Mouse (Mus musculus): ENCODE measurements around the gene Cycs. TPM values are rescaled to one million over a fixed set of nuclear protein-coding genes. Genes with fewer than 3 reads are reported as not detected.
"Not testable (repeated sequence)": the region's sequence is repeated elsewhere in the genome, so short reads cannot be mapped to it uniquely, and the experiment has no call there.

Gene Cycs
- polyA plus RNA-seq, 1 experiment = 219 TPM

DNA sequence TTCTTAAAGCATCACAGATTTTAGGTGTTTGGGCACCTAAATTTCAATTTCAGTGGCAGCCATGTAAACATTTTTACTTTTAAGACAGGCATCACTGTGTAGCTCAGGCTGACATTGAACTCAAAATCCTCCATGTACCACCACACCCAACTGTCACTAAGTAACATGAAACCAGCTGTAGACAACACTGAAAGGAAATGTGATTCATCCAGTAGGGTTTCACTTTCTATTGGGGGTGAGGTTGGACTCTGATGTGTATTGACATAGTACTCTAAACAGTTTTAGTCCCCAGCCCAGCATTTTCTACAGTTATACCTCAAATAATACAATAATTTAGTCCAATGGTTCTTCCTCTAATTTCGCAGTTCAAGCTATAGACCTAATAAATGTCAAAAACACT lies 5.6 kb downstream of the Cycs start:
- no peaks in the 10 kb centered on the region for H3K4me1 ChIP-seq (ENCODE audit: control insufficient read depth, insufficient read depth, insufficient read length, low read length)
- no peak overlapping the region for H3K4me3 ChIP-seq (ENCODE audit: insufficient read depth, low read depth, low read length)
- H3K27ac ChIP-seq (replicated peaks; ENCODE audit: low read depth, low read length) = no peak overlapping the region

DNA sequence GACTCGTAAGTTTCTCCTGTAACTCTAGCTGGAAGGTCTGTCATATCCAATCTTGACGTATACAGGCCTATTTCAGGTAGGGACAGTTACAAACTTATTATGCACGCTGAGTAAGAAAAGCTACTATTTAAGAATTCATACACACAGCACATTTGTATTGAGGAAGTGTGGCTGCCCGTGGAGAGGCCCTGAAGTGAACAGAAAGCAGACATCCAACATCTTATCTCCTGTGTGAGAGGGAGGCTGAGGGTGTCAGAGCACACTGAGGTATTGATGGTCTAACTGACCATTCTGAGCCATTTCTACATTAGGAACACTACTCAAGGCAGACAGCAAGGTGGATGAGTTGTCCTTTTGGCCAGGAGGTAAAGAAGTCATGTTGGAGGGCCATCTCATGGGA lies 7.5 kb downstream of the Cycs start:
- Histone ChIP-seq H3K4me3 (ENCODE audit: insufficient read depth, low read depth, low read length) (no peak overlapping the region), H3K27ac (replicated peaks; ENCODE audit: low read depth, low read length) (no peak overlapping the region), H3K4me1 (ENCODE audit: control insufficient read depth, insufficient read depth, insufficient read length, low read length) (no peaks in the 10 kb centered on the region)

DNA sequence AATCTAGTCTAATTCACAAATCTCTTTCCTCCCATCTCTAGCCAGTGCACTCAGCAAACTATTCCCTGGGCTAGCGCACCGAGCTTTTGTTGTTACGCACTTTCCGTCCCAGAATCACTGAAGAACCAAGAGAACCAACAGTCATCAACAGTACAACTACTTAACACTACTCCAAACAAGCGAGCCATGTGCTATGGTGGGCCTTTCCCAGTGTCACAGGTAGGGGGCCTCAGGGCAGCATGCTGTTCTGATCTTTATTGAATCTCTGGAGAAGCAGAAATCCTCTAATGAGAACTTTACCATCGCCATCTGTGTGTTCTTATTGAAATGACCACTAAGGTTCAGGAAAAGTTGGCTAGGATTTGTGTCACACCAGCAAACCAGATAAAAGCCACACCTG lies 8.8 kb downstream of the Cycs start:
- H3K4me3 ChIP-seq (ENCODE audit: insufficient read depth, low read depth, low read length) = no peak overlapping the region
- no peaks in the 10 kb centered on the region for H3K4me1 ChIP-seq (ENCODE audit: control insufficient read depth, insufficient read depth, insufficient read length, low read length)
- no peak overlapping the region for H3K27ac ChIP-seq (replicated peaks; ENCODE audit: low read depth, low read length)

DNA sequence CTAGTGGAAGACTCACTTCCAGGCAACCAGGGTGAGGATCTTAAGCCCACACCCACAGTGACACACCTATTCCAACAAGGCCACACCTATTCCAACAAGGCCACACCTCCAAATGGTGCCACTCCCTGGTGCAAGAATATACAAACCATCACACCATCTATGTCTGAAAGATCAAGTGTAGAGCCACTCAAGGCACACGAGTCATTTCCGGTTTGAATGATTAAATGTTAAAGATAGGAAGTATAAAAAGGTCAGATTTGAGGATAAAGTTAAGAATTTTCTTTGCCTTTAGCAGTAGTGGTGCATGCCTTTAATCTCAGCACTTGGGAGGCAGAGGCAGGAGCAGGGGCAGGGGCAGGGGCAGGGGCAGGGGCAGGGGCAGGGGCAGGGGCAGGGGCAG lies 12.1 kb downstream of the Cycs start:
- H3K4me3 ChIP-seq (ENCODE audit: insufficient read depth, low read depth, low read length); H3K4me1 ChIP-seq (ENCODE audit: control insufficient read depth, insufficient read depth, insufficient read length, low read length); H3K27ac ChIP-seq (replicated peaks; ENCODE audit: low read depth, low read length): not testable (repeated sequence)

DNA sequence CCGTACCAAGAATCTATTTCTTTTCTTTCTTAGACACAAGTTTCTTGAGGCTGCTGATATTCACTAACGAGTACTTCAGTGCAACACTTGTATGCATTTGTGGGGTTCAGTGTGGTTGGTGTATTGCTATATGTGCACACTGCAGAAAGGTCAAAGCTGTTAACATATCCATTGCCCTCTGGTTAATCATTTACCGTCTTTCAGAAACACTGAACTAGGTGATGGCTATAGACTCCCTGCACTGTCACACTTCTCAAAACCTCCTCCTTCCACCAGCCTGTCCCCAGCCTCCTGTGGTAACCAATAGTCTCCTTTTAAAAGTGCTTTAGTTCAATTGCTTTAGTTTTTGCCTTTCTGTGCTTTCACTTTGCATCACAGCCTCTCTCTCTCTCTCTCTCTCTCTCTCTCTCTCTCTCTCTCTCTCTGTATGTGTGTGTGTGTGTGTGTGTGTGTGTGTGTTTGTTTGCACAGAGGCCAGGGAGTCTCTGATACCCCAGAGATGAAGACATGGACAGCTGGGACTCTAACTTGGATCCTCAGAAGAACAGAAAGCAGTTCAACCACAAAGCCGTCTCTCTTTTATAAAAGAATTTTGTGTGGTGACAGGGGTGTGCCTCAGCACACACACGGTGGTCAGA lies 13.3 kb downstream of the Cycs start:
- no peaks in the 10 kb centered on the region for H3K4me1 ChIP-seq (ENCODE audit: control insufficient read depth, insufficient read depth, insufficient read length, low read length)
- no peak overlapping the region for H3K27ac ChIP-seq (replicated peaks; ENCODE audit: low read depth, low read length)
- H3K4me3 ChIP-seq (ENCODE audit: insufficient read depth, low read depth, low read length) = no peak overlapping the region

DNA sequence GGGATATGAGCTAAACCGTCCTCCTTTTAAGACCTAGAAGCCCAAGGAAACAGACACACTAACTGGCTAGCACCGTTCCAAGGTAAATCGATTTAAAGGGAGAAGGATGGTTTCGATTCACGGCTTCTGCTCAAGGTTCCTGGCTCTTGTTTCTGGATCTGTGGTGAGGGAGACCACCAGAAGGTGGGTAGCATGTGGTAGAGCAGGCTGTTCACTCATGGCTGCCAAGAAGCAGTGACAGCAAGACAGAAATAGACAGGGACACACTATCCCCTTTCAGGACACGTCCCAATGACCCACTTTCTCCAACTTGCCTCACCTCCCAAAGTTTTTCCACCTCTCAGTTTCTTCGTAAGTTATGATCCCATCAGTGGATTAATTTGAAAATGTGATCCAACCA lies 16.5 kb downstream of the Cycs start:
- H3K4me3 ChIP-seq (ENCODE audit: insufficient read depth, low read depth, low read length) = no peak overlapping the region
- H3K27ac ChIP-seq (replicated peaks; ENCODE audit: low read depth, low read length) = no peak overlapping the region
- no peaks in the 10 kb centered on the region for H3K4me1 ChIP-seq (ENCODE audit: control insufficient read depth, insufficient read depth, insufficient read length, low read length)

DNA sequence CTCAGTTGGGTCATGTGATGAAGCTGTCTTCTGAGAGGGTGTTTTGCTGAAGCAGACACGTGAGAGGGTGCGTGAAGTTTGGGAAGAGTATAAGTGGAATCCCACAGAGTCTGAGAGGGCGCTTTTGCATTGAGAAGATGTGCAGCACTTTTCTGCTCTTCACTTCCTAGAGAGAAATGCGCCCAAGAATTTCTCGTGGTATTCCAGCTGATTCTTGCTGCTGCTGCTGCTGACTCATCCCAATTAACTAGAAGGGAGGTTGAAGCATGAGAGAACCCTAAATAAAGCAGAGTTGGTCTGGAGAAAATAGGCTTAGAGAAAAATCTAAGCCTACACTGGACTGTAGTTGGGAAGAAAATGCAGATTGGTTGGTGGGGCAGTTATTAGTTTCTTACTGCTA lies 17.3 kb downstream of the Cycs start:
- no peak overlapping the region for H3K27ac ChIP-seq (replicated peaks; ENCODE audit: low read depth, low read length)
- H3K4me1 ChIP-seq (ENCODE audit: control insufficient read depth, insufficient read depth, insufficient read length, low read length) = no peaks in the 10 kb centered on the region
- no peak overlapping the region for H3K4me3 ChIP-seq (ENCODE audit: insufficient read depth, low read depth, low read length)

DNA sequence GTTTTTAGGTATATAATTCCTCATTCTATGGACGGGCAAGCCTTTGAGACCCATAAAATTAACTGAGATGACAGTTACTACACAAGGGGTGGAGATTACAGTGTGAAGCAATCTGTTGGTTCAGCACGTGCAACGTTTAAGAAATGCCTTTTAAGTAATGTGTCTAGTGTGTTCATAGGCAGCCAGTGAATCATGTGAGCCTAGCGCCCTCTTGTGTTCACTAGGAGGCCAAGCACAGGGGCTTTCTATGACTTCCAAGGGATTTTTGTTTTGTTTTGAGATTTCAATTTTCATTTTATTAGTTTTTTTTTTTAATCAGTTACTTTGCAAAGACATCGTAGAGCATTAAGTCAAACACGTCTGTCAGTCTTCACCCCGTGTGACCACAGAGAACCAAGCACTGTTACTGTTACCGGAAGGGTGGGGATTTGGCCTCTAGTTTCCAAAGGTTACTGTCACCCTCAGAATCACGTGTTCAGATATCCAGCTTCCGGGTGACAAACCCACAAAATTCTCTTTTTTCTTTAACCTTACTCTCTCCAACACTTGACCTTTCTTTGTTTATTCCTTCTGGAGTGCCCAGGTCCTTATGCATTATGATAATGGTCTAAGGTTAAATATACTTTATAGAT lies 20.8 kb downstream of the Cycs start:
- H3K27ac ChIP-seq (replicated peaks; ENCODE audit: low read depth, low read length) = no peak overlapping the region
- H3K4me1 ChIP-seq (ENCODE audit: control insufficient read depth, insufficient read depth, insufficient read length, low read length) = no peaks in the 10 kb centered on the region
- no peak overlapping the region for H3K4me3 ChIP-seq (ENCODE audit: insufficient read depth, low read depth, low read length)

DNA sequence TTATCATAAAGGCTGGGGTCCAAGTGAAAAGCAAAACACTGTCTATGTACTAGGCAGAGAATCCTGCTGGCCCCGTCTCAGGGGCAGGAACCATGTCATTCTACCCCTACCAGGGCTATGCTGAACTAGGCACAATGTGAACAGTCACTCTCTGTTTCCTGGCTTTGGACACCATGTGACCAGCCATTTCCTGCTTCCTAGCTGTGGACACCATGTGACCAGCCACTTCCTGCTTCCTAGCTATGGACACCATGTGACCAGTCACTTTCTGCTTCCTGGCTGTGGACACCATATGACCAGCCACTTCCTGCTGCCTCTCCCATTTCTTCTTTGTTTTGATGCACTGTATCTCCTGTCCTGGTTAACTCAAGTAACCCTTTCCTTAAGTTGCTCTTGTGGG lies 23.8 kb downstream of the Cycs start:
- Histone ChIP-seq H3K27ac (replicated peaks; ENCODE audit: low read depth, low read length) (no peak overlapping the region), H3K4me3 (ENCODE audit: insufficient read depth, low read depth, low read length) (no peak overlapping the region), H3K4me1 (ENCODE audit: control insufficient read depth, insufficient read depth, insufficient read length, low read length) (no peaks in the 10 kb centered on the region)

DNA sequence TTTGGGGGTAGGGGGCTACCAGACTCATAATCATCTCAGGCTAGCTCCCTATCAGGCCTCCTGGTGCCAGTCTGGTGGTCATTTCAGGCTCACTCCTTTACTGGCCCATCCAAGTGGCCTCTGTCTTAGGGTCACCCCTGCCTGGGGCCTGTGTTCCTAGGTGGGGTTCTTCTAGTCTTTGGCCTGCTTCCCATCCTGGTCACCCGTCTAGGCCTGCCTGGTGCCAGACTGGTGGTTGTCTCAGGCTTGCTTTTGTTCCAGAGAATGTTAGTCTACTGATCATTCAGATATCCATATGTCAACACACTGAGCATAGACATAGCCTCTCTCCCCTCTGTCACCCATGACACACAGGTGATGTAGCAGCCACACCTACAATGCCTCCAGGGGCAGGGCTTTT lies 26.7 kb downstream of the Cycs start:
- Histone ChIP-seq H3K4me3 (ENCODE audit: insufficient read depth, low read depth, low read length) (no peak overlapping the region), H3K27ac (replicated peaks; ENCODE audit: low read depth, low read length) (no peak overlapping the region), H3K4me1 (ENCODE audit: control insufficient read depth, insufficient read depth, insufficient read length, low read length) (no peaks in the 10 kb centered on the region)

DNA sequence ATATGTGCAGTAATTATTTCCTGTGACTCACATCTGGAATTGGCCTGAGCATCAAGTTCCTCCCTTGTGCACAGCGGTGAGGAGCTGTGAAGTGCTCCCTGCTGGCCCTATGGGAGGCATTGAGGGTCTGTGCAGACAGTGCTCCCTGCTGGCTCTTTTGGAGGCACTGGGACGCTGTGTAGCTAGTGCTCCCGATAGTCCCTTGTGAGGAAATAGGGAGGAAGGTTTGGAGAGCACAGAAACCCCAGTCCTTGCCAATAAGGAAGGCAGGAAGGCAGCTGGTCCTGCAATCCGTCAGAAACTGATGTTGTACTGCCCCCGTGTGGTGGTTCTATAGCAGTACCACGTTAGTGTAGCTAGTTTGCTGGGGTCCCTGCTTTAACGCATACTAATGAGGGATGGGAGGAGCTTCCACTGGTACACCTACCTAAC lies 29.9 kb downstream of the Cycs start:
- H3K4me1 ChIP-seq (ENCODE audit: control insufficient read depth, insufficient read depth, insufficient read length, low read length) = no peaks in the 10 kb centered on the region
- no peak overlapping the region for H3K27ac ChIP-seq (replicated peaks; ENCODE audit: low read depth, low read length)

DNA sequence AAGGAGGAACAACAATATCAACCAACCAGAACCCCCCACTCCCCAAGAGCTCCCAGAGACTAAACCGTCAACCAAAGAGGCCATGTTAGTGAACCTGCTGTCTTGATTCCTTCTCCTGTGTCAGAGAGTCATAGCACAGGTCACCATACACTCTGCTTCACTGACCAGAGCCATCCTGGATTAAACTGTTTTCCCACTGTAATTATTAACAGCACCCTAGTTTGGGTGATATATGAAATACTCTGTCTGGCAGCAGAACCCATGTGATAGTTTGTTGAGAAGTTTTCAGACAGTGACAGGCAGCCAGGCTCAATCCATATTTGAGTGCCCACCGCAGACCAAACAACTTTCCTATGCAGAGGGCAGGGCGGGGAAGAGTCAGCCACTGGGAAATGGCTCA lies 31.0 kb downstream of the Cycs start:
- Histone ChIP-seq H3K4me3 (ENCODE audit: insufficient read depth, low read depth, low read length) (no peak overlapping the region), H3K27ac (replicated peaks; ENCODE audit: low read depth, low read length) (no peak overlapping the region)

More for the DNA sequence above, 29.9 kb downstream of the Cycs start:
- no peak overlapping the region for H3K4me3 ChIP-seq (ENCODE audit: insufficient read depth, low read depth, low read length)

DNA sequence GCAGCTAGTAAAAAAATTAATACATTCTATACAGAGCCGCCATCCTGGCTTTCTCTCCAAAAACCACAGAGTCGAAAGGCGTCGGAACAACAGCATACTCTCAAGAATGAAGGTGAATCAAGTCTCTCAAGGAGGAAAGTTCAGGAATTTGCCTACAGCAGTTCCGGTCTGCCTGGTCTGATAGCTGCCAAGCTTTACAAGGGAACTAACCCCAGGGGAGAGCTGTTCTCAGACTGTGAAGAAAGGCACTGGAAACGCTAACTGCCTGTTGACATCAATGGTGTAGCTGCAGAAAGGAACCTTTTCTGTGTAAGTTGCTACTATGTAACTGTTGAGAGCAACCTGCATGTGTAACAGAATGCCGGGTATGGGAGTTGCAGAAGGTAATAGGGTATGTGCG lies 34.4 kb downstream of the Cycs start:
- H3K27ac ChIP-seq (replicated peaks; ENCODE audit: low read depth, low read length) = no peak overlapping the region
- H3K4me3 ChIP-seq (ENCODE audit: insufficient read depth, low read depth, low read length) = no peak overlapping the region
- H3K4me1 ChIP-seq (ENCODE audit: control insufficient read depth, insufficient read depth, insufficient read length, low read length) = no peaks in the 10 kb centered on the region

More for the DNA sequence above, 31.0 kb downstream of the Cycs start:
- no peaks in the 10 kb centered on the region for H3K4me1 ChIP-seq (ENCODE audit: control insufficient read depth, insufficient read depth, insufficient read length, low read length)

DNA sequence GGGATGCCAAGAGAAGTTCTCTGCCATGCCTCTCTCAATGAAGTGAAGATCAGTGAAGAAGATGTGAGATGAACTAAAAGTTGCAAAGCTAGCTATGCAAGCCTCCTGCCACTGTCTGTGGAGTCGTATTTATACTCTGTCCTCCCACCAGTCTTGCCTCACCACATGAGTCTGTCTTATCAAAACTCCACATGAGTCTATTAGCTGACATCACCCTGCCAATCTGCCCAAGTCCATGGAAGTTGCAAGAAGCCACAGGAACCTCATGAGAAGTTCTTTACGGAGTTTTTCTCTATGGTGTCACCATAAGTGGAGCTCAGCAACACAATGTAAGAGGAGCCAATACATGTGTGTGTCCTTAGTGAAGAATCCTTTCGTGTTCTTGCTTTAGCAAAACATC lies 35.3 kb downstream of the Cycs start:
- Histone ChIP-seq H3K27ac (replicated peaks; ENCODE audit: low read depth, low read length) (no peak overlapping the region), H3K4me1 (ENCODE audit: control insufficient read depth, insufficient read depth, insufficient read length, low read length) (no peaks in the 10 kb centered on the region)

DNA sequence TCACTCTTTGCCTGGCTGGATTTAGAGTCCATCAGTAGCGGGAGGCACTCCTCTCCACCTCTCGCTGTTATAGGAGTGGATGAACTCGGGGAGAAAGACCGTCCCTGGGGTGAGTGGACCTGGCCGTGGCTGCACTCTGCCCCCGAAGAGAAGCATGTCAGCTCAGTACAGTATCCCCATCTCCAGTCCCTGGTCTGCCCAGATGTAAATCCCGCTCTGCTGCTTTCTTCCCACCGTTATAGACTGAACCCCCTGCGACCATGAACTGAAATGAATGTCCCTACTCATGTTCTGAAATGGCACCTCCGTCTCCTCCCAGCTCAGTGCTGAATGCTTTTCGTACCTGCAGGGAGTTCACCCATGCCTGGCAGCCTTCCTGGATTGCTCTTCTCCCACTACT lies 37.1 kb downstream of the Cycs start:
- no peak overlapping the region for H3K4me3 ChIP-seq (ENCODE audit: insufficient read depth, low read depth, low read length)
- H3K27ac ChIP-seq (replicated peaks; ENCODE audit: low read depth, low read length) = no peak overlapping the region
- H3K4me1 ChIP-seq (ENCODE audit: control insufficient read depth, insufficient read depth, insufficient read length, low read length) = no peaks in the 10 kb centered on the region

More for the DNA sequence above, 35.3 kb downstream of the Cycs start:
- H3K4me3 ChIP-seq (ENCODE audit: insufficient read depth, low read depth, low read length) = no peak overlapping the region

DNA sequence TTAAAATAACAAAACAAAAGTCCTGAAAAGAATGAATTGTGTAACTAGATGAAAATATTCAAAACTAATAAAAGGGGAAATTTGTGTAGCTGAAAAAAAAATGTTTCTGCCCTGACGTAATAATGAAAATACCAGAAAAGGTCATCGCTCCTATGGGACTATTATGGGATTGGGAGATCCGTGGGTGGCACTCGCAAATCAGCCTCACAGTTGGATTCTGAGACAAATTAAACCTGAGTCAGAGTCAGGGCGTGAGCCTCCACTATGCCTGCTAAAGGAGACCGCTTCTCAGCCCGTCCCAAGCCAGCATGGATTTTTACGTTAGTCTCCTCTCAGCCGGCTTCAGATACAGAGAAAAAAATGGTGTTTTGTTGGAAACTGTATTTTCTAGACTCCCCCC lies 38.9 kb downstream of the Cycs start:
- H3K27ac ChIP-seq (replicated peaks; ENCODE audit: low read depth, low read length) = no peak overlapping the region

More for the DNA sequence above, 38.9 kb downstream of the Cycs start:
- Histone ChIP-seq H3K4me1 (ENCODE audit: control insufficient read depth, insufficient read depth, insufficient read length, low read length) (no peaks in the 10 kb centered on the region), H3K4me3 (ENCODE audit: insufficient read depth, low read depth, low read length) (no peak overlapping the region)

Measured in brown adipose tissue, adult 24 weeks (tissue).